Mouse (Mus musculus): ENCODE measurements around the gene Higd1c.
"Not testable (repeated sequence)": the region's sequence is repeated elsewhere in the genome, so short reads cannot be mapped to it uniquely, and the experiment has no call there.

- not testable (repeated sequence) for TF ChIP-seq EP300, CTCF (IDR thresholded peaks at IDR 0.05; ENCODE audit: low read depth)
Measured at GRCm38 (mm10) chr15:100337328-100337727, 27.0 kb upstream of the Higd1c start.
